Mouse (Mus musculus): Measurements from ENCODE around the gene Arhgap15.

The Arhgap15 gene

DNA sequence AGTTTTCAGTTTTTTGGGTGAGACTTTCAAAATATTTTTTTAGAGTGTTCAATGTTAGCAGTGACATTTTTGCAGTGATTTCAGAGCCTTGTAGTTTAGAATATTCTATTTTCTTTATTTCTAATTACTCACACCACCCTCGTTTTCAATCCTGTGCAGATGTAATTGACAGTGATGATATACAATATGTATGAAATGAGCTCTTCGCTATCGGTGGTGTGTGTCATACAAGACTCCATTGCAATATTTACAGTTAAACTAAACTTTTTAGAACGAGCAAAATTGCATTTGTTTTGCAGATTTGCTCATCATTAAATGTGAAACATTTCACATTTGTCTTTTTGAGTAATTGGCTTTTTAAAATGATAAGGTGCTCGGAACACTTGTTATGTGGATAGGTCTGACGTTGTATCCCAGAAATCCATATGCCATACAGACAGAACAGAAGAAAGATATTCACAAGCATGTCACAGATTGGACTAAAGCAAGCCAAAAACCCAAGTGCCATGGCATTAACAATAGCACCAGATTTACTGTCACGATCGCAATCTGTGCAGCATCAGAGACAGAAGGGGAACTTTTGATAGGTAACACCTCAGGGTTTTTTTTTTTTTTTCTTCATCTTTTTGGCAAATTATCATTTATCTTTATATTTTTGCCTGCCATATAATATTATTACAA, 280.6 kb downstream of the Arhgap15 start:
- no peak for DNase-seq (ENCODE audit: low read depth, low spot score)

DNA sequence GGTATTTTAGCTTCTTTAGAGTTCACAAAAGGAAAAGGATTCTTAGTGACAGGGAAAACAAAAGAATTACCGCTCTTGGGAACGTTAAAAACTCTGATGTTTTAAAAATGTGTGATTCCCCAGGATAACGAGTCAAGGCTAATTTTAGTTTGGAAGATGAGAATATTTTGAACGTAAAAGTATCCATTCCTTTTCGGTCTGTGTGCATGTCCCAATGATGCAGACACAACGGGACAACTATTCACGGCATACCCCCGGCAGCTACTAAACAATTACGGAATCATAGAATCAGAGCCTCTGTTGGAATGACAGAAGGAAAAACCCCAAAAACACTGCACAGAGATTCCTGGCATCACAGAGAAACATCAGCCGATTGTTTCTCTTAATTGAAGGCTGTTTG, 281.2 kb downstream of the Arhgap15 start:
- no peak for DNase-seq (ENCODE audit: low read depth, low spot score)

DNA sequence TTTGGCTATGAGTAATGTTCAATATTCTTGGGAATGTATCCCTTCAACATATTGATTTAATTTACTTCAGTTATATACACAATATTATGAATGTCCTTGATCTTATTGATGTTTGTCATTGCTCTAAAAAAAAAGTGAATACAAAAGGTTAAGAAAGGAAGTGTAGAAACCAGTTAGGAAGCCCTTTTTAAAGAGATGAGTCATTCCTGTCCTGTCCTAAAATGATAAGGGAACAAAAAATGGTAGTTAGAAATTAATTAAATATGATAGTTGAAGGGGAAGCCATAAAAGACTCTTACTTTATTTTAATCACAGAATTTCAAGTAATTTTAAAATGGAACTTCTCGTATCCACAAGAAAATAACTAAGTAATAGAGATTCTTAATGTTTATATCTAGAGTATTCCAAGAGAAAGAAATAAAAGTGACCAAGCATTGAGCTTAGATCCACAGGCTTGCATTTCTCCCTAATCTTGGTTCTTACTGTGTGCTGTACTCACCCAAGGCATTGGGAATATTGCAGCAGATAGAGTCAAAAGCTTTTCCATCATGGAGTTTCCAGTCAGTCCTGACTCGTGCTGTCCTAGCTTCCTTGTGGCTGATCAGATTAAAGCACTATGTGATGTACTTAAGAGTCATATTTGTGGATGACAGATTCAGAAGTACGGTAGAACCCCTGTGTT, 291.0 kb downstream of the Arhgap15 start:
- DNase-seq (ENCODE audit: low read depth, low spot score) = no peak

DNA sequence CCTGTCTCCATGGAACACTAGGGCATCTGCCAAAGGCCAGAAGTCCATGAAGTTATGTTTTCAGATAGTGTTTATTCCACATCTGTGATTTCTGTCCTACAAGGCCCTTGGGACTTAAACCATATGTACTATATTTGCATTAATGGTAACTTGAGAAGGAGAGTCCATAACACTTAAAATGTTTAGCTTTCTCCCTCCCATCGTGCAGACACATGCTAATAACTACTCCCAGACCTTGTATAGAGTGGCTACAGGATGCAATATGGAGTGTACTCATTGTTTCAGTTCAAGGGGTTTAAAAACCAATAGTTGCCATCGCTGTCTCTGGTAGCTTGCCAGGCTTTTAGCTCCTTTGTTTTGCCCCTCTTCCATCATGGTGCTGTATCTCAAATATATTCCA, 295.5 kb downstream of the Arhgap15 start:
- DNase-seq (ENCODE audit: low read depth, low spot score) = no peak

DNA sequence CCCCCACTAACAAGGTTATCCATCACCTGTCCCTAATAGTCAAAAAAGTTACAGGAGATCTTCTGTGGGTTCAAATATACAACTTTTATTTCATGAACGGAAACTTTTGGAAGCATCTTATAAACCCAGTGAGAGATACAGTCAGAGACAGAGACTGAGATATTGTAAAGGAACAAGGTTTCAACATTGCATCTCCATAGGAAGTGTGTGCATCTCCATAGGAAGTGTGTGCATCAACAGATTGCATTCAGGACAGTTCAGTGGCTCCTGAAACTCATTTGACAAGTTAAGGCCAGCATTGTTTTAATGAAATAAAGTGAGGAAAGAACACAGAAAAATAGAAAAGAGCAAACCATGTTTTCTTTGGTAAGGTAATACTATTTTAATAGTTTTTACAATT, 296.0 kb downstream of the Arhgap15 start:
- no peak for DNase-seq (ENCODE audit: low read depth, low spot score)

DNA sequence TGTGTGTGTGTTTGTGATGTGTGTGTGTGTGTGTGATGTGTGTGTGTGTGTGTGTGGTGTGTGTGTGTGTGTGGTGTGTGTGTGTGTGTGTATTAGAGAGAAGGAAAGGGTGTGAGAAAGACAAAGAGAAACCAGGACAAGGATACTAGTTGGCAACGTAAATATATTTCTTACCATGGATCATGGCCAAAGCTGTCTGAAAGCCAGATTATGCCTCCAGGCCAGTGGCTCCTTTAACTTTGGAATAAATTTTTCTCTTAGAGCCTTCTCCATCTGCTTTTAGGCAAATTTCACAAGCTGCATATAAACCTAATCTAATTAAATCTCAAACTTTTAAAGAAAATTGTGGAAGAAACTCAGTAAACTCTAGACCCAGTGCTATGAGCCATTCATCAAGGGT, 296.6 kb downstream of the Arhgap15 start:
- no peak for DNase-seq (ENCODE audit: low read depth, low spot score)

DNA sequence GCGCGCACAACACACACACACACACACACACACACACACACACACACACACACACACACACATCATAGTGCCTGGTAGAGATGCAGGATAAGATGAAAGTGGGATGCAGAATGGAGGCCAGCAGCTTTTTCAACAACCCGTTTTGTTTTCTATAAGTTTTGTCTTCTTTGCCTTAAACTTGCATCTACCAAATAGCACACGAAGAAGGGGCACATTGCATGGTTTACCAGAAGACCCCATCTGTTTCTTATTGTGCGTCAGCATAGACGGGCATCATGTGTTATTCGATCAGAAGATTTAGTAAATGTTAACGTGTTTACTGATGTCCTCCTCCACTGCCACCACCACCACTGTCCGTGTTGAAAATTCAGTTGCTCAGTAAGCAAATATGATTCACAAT, 311.7 kb downstream of the Arhgap15 start:
- no peak for DNase-seq (ENCODE audit: low read depth, low spot score)

DNA sequence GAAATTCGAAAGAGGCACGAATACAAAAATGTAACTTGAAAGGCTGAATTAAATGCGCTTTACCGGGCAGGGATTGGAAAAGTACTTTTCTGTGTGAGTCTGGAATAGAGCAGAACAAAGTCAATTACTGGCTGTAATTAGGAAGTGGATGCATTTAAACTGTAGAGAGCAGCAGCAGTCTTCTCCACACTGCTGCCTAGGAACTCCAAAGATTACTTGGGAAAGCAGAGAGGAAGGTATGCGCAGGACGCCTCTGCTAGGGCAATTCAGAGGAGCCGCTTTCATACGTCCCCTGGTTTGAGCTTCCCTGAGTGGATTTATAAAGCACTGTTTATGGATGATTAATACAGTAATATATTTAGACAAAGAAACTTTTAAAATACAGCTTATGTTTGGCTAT, 312.1 kb downstream of the Arhgap15 start:
- no peak for DNase-seq (ENCODE audit: low read depth, low spot score)

DNA sequence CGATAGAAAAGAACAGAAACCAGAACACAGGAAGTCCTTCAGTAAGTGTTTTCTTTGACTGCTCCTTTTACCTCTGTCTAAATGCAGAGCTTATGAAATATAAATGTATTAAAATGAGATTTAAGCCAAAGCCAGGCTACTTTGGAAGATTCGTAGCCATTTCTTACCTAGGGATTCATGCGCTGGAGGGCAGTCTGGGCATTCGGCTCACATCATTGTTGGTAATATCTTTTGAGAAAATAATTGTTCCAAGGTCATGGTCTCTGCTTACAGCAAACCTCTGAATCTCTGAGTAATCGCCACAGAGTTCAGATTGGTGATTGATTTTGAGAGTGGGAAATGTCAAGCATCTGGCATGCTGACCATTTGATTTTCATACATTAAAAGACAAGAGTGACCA, 316.4 kb downstream of the Arhgap15 start:
- no peak for DNase-seq (ENCODE audit: low read depth, low spot score)

DNA sequence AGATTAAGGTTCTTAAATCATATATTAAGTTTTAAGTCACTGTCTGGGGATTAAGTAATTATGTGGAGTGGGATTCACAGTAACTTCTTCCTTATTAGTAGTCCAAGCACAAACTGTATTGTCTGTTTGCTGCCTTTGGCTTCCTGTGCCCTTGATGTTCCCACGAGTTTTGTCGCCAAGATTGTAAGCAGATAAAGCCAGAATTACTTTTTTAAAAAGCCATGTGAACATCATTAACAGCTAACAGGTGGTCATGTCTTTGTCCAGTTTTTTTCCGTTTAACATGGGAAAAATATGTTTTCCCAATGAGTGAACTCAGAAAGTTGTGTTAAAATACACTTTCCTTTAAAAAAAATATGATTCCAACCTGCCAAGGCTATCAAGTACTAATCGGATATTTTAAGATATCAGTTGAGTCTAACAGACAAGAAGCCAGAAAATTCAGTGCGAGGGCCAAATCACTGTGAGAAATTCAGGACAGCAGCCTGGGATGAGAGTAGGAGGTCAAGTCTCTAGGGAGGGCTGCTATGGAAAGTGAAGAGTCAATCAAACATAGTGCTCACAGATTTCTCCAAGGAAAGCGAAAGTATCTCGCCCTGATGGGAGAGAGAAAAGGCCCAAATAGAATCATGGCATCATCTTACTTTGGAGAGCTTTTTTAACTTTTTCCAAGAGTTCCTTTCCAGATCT, 319.7 kb downstream of the Arhgap15 start:
- peak; percentile 83 for DNase-seq (ENCODE audit: low read depth, low spot score)

DNA sequence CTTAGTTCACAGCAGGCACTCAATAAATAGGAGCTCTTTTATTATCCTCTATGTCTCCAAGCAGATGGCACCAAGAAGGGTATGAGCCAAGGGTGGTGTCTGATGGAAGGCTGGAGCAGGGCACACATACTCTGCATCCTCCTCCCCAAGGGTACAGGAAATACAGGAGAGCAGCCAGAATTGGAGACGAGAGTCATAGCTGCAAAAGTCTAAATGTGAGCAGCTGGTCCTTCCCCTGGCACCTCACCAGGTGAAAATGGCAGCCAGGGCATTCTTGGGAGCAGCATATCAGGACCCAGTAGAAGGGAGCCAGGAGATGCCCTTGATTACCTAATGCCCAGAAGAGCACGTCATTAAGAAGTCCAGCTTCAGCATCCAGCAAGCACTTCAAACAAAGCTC, 320.3 kb downstream of the Arhgap15 start:
- DNase-seq (ENCODE audit: low read depth, low spot score) = peak; percentile 22

DNA sequence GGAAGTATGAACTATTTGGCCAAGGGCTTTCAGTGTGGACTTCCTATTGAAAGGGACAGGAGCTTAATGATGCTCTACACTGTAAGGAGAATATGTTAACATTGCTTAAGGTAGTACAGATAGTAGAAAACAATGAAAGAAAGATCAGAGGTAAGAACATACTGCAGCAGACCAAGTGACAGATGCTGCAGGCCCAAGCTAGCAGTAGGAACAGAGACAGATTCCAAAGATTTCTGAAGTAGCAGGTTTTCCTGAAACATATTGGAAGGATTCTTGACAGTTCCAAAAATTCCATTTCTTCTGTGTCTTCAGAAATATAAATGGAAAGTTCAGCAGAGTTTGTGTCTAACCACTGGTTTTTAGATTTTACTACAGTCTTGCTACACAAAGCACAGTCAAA, 327.9 kb downstream of the Arhgap15 start:
- DNase-seq (ENCODE audit: low read depth, low spot score) = no peak

DNA sequence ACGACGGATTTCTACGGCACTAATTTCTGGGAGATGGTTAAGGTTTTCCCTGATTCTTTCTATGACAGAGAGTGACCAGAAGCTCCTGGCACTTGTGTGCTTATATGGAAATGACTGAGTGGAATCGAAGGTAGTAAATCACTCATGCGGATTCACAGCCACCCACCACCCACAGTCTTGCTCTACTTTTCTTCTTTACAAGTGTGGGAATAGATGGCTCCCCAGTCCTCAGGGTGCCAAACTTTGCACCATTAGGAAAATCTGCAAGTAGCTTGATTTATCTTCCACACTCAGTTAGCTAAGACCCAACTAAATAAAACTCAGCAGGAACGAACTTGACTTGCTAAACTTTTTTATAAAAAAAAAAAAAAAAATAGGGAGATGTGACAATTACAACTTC, 331.9 kb downstream of the Arhgap15 start:
- no peak for DNase-seq (ENCODE audit: low read depth, low spot score)

DNA sequence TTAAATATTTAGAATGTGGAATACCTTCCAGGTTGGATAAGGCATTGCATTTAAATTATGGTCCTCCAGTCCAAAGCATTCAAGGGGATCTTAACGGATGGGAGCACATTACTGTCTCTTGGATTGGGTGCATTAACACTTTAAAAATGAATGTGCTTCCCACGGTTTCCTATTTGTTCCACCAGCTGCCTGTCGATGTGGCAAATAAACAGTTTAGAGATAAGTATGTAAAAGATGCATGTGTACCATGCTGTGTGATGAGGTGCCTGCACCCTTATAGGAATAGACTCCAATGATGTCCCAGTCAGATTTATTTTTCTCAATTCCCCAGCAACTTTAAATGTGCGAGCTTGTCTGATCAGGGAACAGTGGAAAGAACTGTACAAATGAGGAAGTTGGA, 332.6 kb downstream of the Arhgap15 start:
- DNase-seq (ENCODE audit: low read depth, low spot score) = no peak

DNA sequence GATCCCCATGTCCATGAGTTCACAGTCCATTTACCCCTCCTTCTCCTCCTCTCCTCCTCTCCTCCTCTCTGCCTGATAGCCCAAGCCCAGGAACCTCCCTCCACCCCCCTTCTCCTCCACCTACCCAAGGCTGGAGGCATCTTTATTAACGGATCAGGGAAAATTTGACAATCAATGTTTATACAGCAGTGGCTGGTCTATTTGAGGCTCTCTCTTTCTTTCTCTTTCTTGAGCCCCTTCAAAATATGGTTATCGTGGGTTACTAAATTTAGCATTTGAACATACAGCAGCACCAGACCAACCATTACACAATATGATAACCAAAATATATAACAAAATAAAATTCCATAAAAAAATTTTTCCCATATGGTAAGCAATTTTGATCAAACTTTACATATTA, 335.8 kb downstream of the Arhgap15 start:
- DNase-seq (ENCODE audit: low read depth, low spot score) = no peak

DNA sequence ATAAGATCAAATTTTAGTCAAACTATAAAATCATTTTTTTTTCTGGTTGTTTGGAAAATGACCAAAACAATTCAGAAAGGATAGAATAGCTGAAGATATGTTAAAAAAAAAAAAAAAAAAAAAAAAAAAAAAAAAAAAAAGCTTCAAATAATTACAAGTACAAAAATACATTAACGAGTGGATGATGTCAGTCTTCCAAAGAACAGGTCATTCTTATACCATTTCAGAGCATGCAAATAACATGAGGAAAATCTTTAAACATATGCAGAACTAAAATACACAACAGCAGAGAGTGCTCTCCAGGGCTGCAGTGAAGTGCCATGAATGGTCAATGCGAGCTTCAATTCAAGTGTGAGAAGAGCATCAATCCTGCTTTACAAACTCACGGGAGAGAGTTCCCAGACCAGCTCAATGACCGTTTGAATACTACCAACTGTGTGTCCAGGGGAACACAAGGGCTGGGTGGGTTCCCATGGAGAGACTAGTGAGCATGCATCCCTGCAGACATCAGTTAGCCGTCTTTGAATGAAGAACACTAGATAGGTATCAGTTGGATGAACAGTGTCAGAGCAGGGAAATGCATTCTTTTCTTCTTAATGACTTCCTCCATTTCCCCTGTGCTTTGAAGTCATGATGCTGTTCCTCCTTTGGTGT, 337.9 kb downstream of the Arhgap15 start:
- DNase-seq (ENCODE audit: low read depth, low spot score) = no peak

DNA sequence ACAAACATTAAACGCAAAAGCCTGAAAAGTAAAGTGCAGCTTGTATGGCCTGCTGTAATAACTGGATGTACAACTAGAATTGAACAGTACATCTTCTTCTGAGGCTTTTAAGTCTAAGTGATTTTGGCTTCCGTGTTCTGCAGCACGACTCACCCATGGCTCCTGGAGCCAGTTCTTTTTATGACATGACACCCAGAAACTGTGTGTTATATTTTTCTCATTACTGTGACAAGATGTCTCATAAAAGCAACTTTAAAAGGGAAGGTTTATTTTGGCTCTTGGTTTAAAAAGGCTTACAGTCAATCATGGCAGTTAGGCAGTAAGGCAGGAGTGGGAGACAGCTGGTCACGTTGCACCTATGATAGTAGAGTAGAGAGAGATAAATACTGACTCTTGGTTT, 349.9 kb downstream of the Arhgap15 start:
- DNase-seq (ENCODE audit: low read depth, low spot score) = no peak

DNA sequence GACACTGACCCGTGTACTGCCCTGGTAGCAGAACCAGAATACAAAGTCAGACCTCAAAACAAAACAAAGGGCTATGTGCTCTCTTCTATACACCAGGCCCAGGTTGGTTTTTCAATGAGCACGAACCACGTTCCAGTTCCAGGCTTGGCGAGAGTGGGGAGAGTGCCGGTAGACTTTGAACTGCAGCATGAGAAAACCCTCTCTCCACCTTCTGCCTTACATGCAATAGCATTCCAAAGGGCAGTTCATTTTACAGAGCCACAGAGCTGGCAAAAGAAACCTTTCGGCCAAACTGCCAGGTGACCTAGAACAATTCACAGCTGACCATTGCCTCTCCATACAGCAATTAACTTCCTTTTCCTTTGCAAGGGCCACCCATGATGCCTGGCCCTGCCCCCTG, 353.7 kb downstream of the Arhgap15 start:
- no peak for DNase-seq (ENCODE audit: low read depth, low spot score)

DNA sequence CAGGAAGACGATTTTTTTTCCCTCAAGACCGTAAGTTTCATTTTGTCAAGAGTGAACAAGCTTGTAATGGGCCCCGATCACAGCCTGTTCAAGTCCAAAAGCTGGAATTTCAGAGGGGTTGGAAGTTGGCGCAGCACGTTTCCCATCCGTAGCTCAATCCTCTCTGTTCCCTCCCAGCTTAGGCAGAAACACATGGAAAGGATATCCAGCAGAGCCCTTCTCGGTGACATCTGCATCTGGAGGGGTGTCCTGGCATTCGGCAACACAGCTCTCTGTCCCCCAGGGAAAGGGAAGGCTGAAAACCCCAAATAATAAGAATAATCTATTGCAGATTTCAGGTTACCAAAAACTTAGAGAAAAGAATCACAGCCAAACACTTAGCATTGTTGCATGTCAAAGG, 354.7 kb downstream of the Arhgap15 start:
- peak; percentile 66 for DNase-seq (ENCODE audit: low read depth, low spot score)

DNA sequence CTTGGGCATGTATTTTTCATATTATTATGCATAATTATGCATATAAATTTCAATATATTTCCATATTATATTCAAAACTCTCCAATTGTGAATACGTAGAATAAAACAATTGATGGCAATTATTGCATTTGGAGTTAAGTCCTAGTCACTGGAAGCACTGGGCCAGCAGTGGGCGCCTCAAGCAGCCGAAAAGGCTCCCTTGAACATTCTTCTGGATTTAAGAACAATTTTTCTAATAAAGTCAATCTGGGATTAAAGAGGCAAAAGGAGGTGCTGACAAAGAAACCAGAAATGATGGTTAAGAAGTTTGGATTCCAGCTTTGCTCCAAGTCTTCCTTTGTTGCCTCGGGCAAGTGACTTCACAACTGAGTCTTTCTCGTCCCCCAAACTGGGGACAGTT, 355.1 kb downstream of the Arhgap15 start:
- peak; percentile 43 for DNase-seq (ENCODE audit: low read depth, low spot score)

DNA sequence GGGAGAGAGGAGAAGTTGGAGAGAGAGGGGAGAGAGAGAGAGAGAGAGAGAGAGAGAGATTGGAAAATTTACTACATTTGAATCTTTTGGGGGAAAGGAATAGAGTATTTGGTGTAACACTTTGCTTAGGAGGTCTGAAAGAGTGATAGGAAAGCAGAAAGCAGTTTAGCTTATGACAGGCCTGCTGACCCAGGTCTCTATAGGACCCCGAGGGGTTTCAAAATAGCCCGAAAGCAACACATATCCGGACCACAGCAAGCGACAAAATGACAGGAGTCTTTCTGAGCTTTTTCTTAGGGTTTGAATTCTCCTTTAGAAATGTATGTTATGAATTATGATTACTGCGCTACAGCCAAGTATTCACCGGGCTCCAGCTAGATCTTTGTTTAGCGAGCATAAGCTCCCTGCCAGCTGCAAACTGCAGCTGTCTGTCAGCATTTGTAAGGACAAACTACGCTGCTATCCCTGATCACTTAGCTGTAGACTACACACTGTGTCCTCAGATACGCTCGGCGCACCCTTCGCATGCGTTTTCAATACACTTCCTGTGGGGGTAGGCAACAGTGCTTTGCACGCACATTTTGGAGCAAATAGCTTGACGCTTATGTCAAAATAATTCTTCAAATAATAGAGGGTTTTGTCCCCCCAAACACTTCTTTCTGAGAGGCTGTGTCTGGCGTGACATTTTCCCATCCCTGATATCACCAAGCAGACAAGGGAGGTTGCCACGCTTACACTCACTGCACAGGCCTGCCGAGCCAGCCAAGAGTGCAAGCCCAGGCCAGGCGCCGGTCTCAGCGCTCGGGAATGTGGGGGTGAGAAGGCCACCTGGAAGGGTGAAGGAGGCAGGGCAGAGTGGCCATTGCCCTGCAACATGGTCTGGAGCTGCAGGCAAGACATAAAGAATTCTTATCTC, 355.9 kb downstream of the Arhgap15 start:
- peak; percentile 25 for DNase-seq (ENCODE audit: low read depth, low spot score)

DNA sequence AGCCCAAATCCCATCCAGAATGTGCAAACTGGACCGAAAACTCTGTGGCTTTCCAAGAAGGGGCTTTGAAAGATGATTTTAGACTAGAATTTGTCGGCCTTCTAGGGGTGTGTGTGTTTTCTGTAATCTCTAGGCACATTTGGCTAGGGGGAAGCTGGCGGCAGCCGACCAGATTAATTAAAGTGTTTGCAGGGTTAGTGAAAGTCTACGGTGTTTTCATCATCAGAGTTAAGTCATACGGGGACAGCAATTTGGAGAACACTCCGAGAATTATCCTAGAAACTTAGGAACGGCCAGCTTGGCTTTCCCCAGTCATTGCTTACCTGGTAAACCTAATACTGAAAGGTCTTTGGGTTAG, 356.6 kb downstream of the Arhgap15 start:
- DNase-seq (ENCODE audit: low read depth, low spot score) = no peak

Data from skeletal muscle tissue, adult 2 months (tissue).